Mouse (Mus musculus): ENCODE measurements at regions not wholly inside any gene's neighbourhood (a gene's known extent, or its start where the extent isn't known, plus 50 kb on each side); places are given as distances from the start of the nearest gene placed in this dataset.
A peak's percentile ranks its signal among the peaks of the same experiment; 100 is the strongest.

DNA sequence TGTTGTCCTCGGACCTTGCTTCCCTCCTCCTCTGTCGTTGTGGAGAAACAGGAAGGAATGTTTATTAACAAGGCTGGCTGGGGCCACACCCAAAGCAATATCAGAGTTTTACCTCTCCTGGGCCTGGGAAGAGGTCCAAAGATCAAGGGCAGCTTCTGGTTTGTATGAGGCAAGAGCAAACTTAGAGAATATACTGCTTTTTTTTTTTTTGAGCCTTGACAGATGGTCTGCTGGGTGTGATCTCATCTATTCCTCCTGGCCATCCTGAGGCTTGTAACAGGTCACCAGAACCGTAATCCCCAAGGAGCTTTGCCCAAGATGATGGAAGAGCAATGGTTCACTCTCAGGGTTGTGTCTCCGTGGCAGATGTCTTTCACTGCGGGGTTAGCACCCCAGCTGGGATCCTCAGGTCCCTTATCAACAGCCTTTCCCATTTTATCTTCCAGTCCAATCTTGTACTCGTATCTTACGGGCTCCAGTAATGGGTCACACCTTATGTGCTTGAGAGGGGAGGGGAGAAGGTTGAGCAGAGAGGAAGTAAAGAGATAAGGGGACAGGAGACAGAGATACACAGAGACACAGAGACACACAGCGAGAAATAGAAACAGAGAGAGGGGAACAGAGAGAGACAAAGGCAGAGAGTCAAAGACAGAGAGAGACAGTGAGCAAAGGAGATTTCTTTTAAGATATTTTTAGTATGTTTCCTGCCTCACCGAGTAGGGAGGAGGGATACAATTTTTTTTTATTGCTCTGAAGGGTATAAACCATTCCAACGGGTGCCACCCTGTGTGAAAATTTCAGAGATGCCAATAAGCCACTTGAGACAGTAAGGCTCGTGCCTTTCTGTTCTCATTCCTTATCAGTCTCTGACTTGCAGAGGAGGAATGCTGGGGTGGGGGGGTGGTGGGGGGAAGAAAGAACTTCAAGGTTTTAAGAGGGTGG lies 134.6 kb upstream of the Cdkn2b start:
- Histone ChIP-seq H3K4me2 (no peak overlapping the region), H3K27ac (ENCODE audit: low read depth, low read length) (no peak overlapping the region), H3K4me1 (ENCODE audit: control insufficient read depth, insufficient read depth, low read length) (no peaks in the 10 kb centered on the region), H3K36me3 (ENCODE audit: control insufficient read depth, insufficient read depth, low read length) (no peaks in the 10 kb centered on the region), H3K27me3 (ENCODE audit: control insufficient read depth, insufficient read depth, low read length) (no peaks in the 10 kb centered on the region), H3K4me3 (ENCODE audit: low read depth, low read length) (no peak overlapping the region), H3K9ac (ENCODE audit: low read length) (no peak overlapping the region), H3K9me3 (ENCODE audit: control insufficient read depth, low read length) (no peaks in the 10 kb centered on the region)
- DNase-seq (ENCODE audit: low spot score, missing footprints), result peak; percentile 60
- no peak for ATAC-seq (ENCODE audit: low FRiP score)
- 73% methylated on average over 11 of the region's 11 CpGs for WGBS

DNA sequence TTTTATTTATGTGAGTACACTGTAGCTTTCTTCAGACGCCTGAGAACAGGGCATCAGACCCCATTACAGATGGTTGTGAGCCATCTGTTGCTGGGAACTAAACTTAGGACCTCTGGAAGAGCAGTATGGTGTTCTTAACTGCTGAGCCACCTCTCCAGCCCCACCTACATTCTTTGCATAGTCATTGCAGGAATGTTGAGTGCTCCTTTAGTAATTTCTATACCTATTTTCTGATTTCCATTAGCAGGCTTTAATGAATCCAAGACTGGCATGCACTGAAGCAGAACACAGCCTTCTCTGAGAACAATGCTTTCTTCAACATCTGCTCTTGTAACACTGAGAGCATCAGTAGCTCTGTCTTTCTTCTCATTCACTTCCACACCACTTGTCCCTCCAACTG lies 131.7 kb upstream of the Cdkn2b start:
- Histone ChIP-seq H3K4me2 (no peak overlapping the region), H3K9ac (ENCODE audit: low read length) (no peak overlapping the region), H3K27ac (ENCODE audit: low read depth, low read length) (no peak overlapping the region), H3K27me3 (ENCODE audit: control insufficient read depth, insufficient read depth, low read length) (no peaks in the 10 kb centered on the region), H3K36me3 (ENCODE audit: control insufficient read depth, insufficient read depth, low read length) (no peaks in the 10 kb centered on the region), H3K4me3 (ENCODE audit: low read depth, low read length) (no peak overlapping the region), H3K4me1 (ENCODE audit: control insufficient read depth, insufficient read depth, low read length) (no peaks in the 10 kb centered on the region), H3K9me3 (ENCODE audit: control insufficient read depth, low read length) (no peaks in the 10 kb centered on the region)
- no peak for ATAC-seq (ENCODE audit: low FRiP score)
- no peak for DNase-seq (ENCODE audit: low spot score, missing footprints)
- 78% methylated on average over 1 of the region's 1 CpGs for WGBS

DNA sequence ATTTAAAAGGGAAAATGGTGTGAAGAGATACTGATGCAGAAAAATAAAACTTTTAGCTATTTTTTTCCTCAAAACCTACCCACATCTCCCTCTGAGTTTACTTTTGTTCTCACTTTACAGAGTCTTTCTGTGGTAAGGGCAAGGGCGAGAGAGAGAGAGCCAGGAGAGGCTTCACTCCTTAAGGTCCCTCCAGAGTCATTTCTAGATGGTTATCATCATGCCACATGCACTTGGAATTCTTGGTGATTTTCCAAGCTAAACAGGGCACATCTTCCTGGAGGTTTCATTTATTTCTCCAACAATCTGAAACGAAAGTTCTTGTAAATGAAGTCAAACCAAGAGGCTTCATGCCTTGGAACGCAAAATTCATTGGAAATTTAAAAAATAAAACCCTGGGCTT lies 130.0 kb upstream of the Cdkn2b start:
- no peaks in the 10 kb centered on the region for H3K36me3 ChIP-seq (ENCODE audit: control insufficient read depth, insufficient read depth, low read length)
- H3K4me2 ChIP-seq, result no peak overlapping the region
- H3K27ac ChIP-seq (ENCODE audit: low read depth, low read length), result no peak overlapping the region
- no peak overlapping the region for H3K4me3 ChIP-seq (ENCODE audit: low read depth, low read length)
- 83% methylated on average over 3 of the region's 3 CpGs for WGBS
- ATAC-seq (ENCODE audit: low FRiP score), result no peak
- H3K9me3 ChIP-seq (ENCODE audit: control insufficient read depth, low read length), result no peaks in the 10 kb centered on the region
- DNase-seq (ENCODE audit: low spot score, missing footprints), result no peak
- H3K27me3 ChIP-seq (ENCODE audit: control insufficient read depth, insufficient read depth, low read length), result no peaks in the 10 kb centered on the region
- H3K9ac ChIP-seq (ENCODE audit: low read length), result no peak overlapping the region
- H3K4me1 ChIP-seq (ENCODE audit: control insufficient read depth, insufficient read depth, low read length), result no peaks in the 10 kb centered on the region

DNA sequence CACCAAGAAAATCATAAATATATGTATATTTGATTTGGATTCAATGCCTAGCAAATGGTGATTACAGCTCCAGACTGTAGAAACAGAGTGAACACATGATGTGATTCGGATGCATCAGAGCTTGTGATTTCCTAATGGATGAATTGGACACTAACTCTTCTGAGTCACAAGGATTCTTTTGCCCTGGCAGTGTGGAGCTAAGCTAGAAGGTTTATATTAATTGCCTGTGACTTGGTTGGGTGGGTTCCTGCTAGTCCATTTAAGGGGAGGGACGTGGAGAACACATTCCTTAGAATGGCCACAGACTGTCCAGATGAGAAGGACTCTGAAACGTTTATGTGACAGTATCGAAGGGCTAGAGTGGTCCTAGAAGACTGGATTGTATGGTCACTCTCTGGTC lies 129.5 kb upstream of the Cdkn2b start:
- WGBS, result 71% methylated on average over 4 of the region's 4 CpGs
- no peak for ATAC-seq (ENCODE audit: low FRiP score)
- Histone ChIP-seq H3K4me2 (no peak overlapping the region), H3K9ac (ENCODE audit: low read length) (no peak overlapping the region), H3K27ac (ENCODE audit: low read depth, low read length) (no peak overlapping the region), H3K27me3 (ENCODE audit: control insufficient read depth, insufficient read depth, low read length) (no peaks in the 10 kb centered on the region), H3K36me3 (ENCODE audit: control insufficient read depth, insufficient read depth, low read length) (no peaks in the 10 kb centered on the region), H3K4me1 (ENCODE audit: control insufficient read depth, insufficient read depth, low read length) (no peaks in the 10 kb centered on the region), H3K9me3 (ENCODE audit: control insufficient read depth, low read length) (no peaks in the 10 kb centered on the region), H3K4me3 (ENCODE audit: low read depth, low read length) (no peak overlapping the region)
- DNase-seq (ENCODE audit: low spot score, missing footprints), result peak; percentile 59

DNA sequence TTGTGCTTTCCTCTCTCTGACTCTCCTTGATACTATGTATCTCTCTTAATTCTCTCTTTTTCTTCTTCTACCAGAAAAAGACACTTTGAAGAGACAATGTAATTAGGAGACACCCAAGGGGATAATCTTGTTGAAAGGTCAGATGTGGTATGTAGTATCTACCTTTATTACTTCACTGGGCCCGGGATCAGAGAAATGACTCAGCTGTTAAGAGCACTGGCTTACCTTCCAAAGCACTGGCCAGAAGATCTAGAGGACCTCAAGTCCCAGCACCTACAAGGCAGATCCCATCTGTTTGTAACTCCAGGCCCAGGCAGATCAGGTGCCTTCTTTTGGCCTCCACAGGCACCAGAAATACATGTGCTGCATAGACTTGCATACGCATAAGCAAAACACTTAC lies 127.8 kb upstream of the Cdkn2b start:
- no peak overlapping the region for H3K27ac ChIP-seq (ENCODE audit: low read depth, low read length)
- H3K9me3 ChIP-seq (ENCODE audit: control insufficient read depth, low read length), result no peaks in the 10 kb centered on the region
- H3K4me3 ChIP-seq (ENCODE audit: low read depth, low read length), result no peak overlapping the region
- no peaks in the 10 kb centered on the region for H3K27me3 ChIP-seq (ENCODE audit: control insufficient read depth, insufficient read depth, low read length)
- H3K36me3 ChIP-seq (ENCODE audit: control insufficient read depth, insufficient read depth, low read length), result no peaks in the 10 kb centered on the region
- peak; percentile 28 for DNase-seq (ENCODE audit: low spot score, missing footprints)
- H3K4me2 ChIP-seq, result no peak overlapping the region
- ATAC-seq (ENCODE audit: low FRiP score), result no peak
- no peaks in the 10 kb centered on the region for H3K4me1 ChIP-seq (ENCODE audit: control insufficient read depth, insufficient read depth, low read length)
- 81% methylated on average over 2 of the region's 2 CpGs for WGBS
- H3K9ac ChIP-seq (ENCODE audit: low read length), result no peak overlapping the region

DNA sequence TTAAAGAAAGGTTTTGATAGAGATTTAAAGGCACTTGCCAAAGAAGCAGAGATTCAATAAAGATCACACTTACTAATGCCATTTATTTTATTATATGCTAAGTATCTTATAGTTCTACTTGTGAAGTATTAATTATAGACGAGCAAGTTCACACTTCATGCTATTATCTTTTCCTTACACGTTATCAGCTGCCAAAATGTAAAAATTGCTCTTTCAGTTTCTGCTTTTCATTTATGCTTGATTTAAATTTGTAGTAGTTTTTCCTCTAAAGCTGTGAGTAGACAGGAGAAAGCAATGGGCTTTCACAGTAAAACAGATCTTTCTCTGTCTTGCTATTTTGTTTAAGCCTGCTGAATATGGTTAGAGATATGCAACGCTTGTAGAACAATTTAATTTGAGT lies 125.9 kb upstream of the Cdkn2b start:
- H3K4me3 ChIP-seq (ENCODE audit: low read depth, low read length), result no peak overlapping the region
- no peak for ATAC-seq (ENCODE audit: low FRiP score)
- WGBS, result 90% methylated on average over 3 of the region's 3 CpGs
- no peaks in the 10 kb centered on the region for H3K36me3 ChIP-seq (ENCODE audit: control insufficient read depth, insufficient read depth, low read length)
- H3K4me1 ChIP-seq (ENCODE audit: control insufficient read depth, insufficient read depth, low read length), result no peaks in the 10 kb centered on the region
- no peaks in the 10 kb centered on the region for H3K27me3 ChIP-seq (ENCODE audit: control insufficient read depth, insufficient read depth, low read length)
- no peak overlapping the region for H3K9ac ChIP-seq (ENCODE audit: low read length)
- no peak overlapping the region for H3K4me2 ChIP-seq
- no peak for DNase-seq (ENCODE audit: low spot score, missing footprints)
- H3K27ac ChIP-seq (ENCODE audit: low read depth, low read length), result no peak overlapping the region
- no peaks in the 10 kb centered on the region for H3K9me3 ChIP-seq (ENCODE audit: control insufficient read depth, low read length)

DNA sequence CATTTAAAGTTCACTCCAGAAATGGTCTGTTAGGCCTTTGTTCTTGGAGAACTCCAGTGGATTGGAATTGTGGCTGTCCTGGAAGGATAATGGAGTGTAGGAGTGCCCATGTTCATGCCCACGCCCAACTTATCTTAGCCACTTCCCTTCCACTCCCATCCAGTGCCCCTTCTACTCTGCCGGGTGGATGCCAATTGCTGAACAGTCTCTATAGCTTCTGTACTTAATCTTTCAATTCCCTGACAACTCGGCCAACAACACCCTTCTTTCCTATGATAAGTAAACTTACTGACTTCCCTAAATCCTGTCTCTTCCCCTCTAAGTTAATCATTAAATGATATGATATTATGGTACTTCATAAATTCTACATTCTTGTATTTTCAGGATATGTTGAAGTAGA lies 123.3 kb upstream of the Cdkn2b start:
- Histone ChIP-seq H3K9ac (ENCODE audit: low read length) (no peak overlapping the region), H3K4me1 (ENCODE audit: control insufficient read depth, insufficient read depth, low read length) (no peaks in the 10 kb centered on the region), H3K27me3 (ENCODE audit: control insufficient read depth, insufficient read depth, low read length) (no peaks in the 10 kb centered on the region), H3K4me3 (ENCODE audit: low read depth, low read length) (no peak overlapping the region), H3K27ac (ENCODE audit: low read depth, low read length) (no peak overlapping the region), H3K4me2 (no peak overlapping the region), H3K36me3 (ENCODE audit: control insufficient read depth, insufficient read depth, low read length) (no peaks in the 10 kb centered on the region), H3K9me3 (ENCODE audit: control insufficient read depth, low read length) (no peaks in the 10 kb centered on the region)
- 88% methylated on average over 3 of the region's 3 CpGs for WGBS
- ATAC-seq (ENCODE audit: low FRiP score), result no peak
- DNase-seq (ENCODE audit: low spot score, missing footprints), result no peak

DNA sequence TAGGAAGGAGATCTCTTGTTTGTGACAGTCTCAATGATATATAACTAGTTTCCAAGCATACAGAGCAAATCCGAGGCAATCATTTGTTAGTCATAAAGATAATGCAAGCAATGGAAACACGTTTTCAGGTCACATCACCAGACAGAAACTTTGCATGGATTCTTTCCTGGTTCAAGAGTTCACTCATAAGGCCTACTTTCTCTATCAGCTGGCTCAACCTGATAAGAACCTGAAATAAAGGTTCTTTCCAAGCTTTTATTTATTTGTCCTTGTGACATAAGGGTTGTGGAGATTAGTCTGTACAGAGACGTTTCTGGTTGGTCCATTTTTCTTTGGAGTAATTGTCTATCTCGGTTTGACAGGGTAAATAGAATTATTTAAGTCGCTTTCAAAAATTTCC lies 122.7 kb upstream of the Cdkn2b start:
- 82% methylated on average over 5 of the region's 5 CpGs for WGBS
- H3K4me2 ChIP-seq, result no peak overlapping the region
- H3K9me3 ChIP-seq (ENCODE audit: control insufficient read depth, low read length), result no peaks in the 10 kb centered on the region
- no peak overlapping the region for H3K27ac ChIP-seq (ENCODE audit: low read depth, low read length)
- no peaks in the 10 kb centered on the region for H3K36me3 ChIP-seq (ENCODE audit: control insufficient read depth, insufficient read depth, low read length)
- ATAC-seq (ENCODE audit: low FRiP score) (no peak), DNase-seq (ENCODE audit: low spot score, missing footprints) (no peak)
- H3K9ac ChIP-seq (ENCODE audit: low read length), result no peak overlapping the region
- no peaks in the 10 kb centered on the region for H3K4me1 ChIP-seq (ENCODE audit: control insufficient read depth, insufficient read depth, low read length)
- H3K4me3 ChIP-seq (ENCODE audit: low read depth, low read length), result no peak overlapping the region
- H3K27me3 ChIP-seq (ENCODE audit: control insufficient read depth, insufficient read depth, low read length), result no peaks in the 10 kb centered on the region

DNA sequence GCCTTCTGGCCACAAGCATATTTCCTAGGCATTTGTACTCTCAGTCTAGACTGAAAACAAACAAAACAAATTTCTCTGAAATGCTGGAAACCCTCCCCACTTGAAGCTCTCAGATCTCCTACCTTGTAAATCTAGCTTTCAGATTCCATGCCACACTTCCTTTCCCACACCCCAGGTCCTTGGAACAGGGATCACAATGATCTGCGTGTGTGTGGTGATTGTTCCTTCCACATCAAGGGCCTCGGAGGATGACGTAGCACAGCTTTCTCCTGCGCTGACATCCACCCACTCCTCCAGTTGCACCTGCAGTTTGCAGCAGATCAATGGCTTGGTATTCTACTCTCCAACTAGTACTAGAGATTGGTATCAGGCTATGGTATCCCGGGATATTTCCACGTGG lies 120.7 kb upstream of the Cdkn2b start:
- no peaks in the 10 kb centered on the region for H3K36me3 ChIP-seq (ENCODE audit: control insufficient read depth, insufficient read depth, low read length)
- WGBS, result 85% methylated on average over 6 of the region's 6 CpGs
- no peak overlapping the region for H3K27ac ChIP-seq (ENCODE audit: low read depth, low read length)
- H3K4me3 ChIP-seq (ENCODE audit: low read depth, low read length), result no peak overlapping the region
- no peak overlapping the region for H3K9ac ChIP-seq (ENCODE audit: low read length)
- ATAC-seq (ENCODE audit: low FRiP score) (no peak), DNase-seq (ENCODE audit: low spot score, missing footprints) (no peak)
- no peak overlapping the region for H3K4me2 ChIP-seq
- no peaks in the 10 kb centered on the region for H3K9me3 ChIP-seq (ENCODE audit: control insufficient read depth, low read length)
- H3K27me3 ChIP-seq (ENCODE audit: control insufficient read depth, insufficient read depth, low read length), result no peaks in the 10 kb centered on the region
- H3K4me1 ChIP-seq (ENCODE audit: control insufficient read depth, insufficient read depth, low read length), result no peaks in the 10 kb centered on the region
